In the genomic region with DNA sequence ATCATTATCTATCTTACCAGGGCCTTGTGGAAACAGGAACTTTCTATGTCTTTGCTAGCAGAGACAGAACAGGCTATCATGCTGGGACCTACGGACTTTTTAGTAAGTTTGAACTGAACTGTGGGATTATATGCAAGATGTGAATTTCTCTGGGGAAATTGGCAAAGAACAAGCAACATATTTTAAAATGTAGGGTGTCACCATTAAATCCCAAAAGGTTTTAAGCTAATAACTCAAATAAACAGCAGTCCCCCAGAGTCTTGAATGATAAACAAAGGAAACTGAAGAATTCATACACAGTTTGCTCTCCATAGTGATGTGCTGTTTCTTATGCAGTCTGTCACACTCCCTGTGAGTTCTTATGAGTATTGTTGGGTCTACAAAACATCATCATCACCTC, we compare ENCODE assay signal across 52 mouse cellular contexts. TPM values are rescaled to one million over a fixed set of nuclear protein-coding genes. Genes with fewer than 3 reads are reported as not detected.
"Had no signal": no experiment of that assay in that cellular context is flagged by ENCODE, and none has a peak within 500 bp of the region (broad histone marks: within the 10 kb centered on the region; RNA-seq: fewer than 3 reads in every experiment).

A gene (minus strand): TSS at position 101 of the 400 bp plus-strand sequence.

- H3K9me3 ChIP-seq: heart, embryonic 10.5 days; heart, embryonic 12.5 days; heart, embryonic 13.5 days; heart, embryonic 15.5 days; hindbrain, embryonic 10.5 days; hindbrain, embryonic 12.5 days; hindbrain, embryonic 13.5 days; hindbrain, embryonic 15.5 days; intestine, embryonic 15.5 days; kidney, embryonic 15.5 days had no signal

- H3K4me3 ChIP-seq: heart, embryonic 10.5 days; heart, embryonic 12.5 days; heart, embryonic 13.5 days; heart, embryonic 15.5 days; hindbrain, embryonic 10.5 days; hindbrain, embryonic 12.5 days; hindbrain, embryonic 13.5 days; hindbrain, embryonic 15.5 days; intestine, embryonic 15.5 days; kidney, embryonic 15.5 days; layer of hippocampus, adult 2 months; left cerebral cortex, adult 2 months had no signal

- H3K27me3 ChIP-seq: heart, embryonic 12.5 days; heart, embryonic 13.5 days; heart, embryonic 15.5 days; hindbrain, embryonic 12.5 days; hindbrain, embryonic 13.5 days; hindbrain, embryonic 15.5 days; intestine, embryonic 15.5 days; kidney, embryonic 15.5 days had no signal

- DNase-seq: heart, postnatal 10 days; heart, postnatal 14 days; heart, postnatal 36 days; heart, postnatal 4 days; kidney, adult 11 months; kidney, adult 18-20 months; kidney, adult 2 months; kidney, adult 8-10 months; kidney, adult 9 months; kidney, postnatal 10 days; kidney, postnatal 14 days; kidney, postnatal 25 days; kidney, postnatal 36 days; kidney, postnatal 4 days; layer of hippocampus, adult 9-11 months; layer of hippocampus, postnatal 36 days had no signal

- H3K9ac ChIP-seq: heart, embryonic 12.5 days; heart, embryonic 13.5 days; heart, embryonic 15.5 days; hindbrain, embryonic 12.5 days; hindbrain, embryonic 13.5 days; hindbrain, embryonic 14.5 days; hindbrain, embryonic 15.5 days; intestine, embryonic 15.5 days; kidney, embryonic 15.5 days had no signal

- ATAC-seq: hindbrain, embryonic 16.5 days; hindbrain, postnatal 0 days; inflammation-experienced regulatory T-cells, adult 6 months; intestine, embryonic 15.5 days; intestine, embryonic 16.5 days; intestine, postnatal 0 days had no signal

- H3K36me3 ChIP-seq: heart, embryonic 10.5 days; heart, embryonic 12.5 days; heart, embryonic 13.5 days; heart, embryonic 15.5 days; hindbrain, embryonic 10.5 days; hindbrain, embryonic 12.5 days; hindbrain, embryonic 13.5 days; hindbrain, embryonic 15.5 days; intestine, embryonic 15.5 days; kidney, embryonic 15.5 days had no signal

- H3K4me2 ChIP-seq: heart, embryonic 11.5 days; heart, embryonic 12.5 days; heart, embryonic 13.5 days; heart, embryonic 15.5 days; hindbrain, embryonic 12.5 days; hindbrain, embryonic 13.5 days; hindbrain, embryonic 14.5 days; hindbrain, embryonic 15.5 days; intestine, embryonic 15.5 days; kidney, embryonic 15.5 days had no signal

- H3K4me1 ChIP-seq: heart, embryonic 10.5 days; heart, embryonic 12.5 days; heart, embryonic 13.5 days; heart, embryonic 15.5 days; hindbrain, embryonic 10.5 days; hindbrain, embryonic 12.5 days; hindbrain, embryonic 13.5 days; hindbrain, embryonic 15.5 days; intestine, embryonic 15.5 days; kidney, embryonic 15.5 days had no signal

- H3K27ac ChIP-seq: heart, embryonic 10.5 days; heart, embryonic 13.5 days; heart, embryonic 15.5 days; hindbrain, embryonic 10.5 days; hindbrain, embryonic 12.5 days; hindbrain, embryonic 13.5 days; hindbrain, embryonic 14.5 days; hindbrain, embryonic 15.5 days; hindbrain, postnatal 0 days; intestine, embryonic 15.5 days; kidney, embryonic 15.5 days; kidney, postnatal 0 days; layer of hippocampus, adult 2 months; left cerebral cortex, adult 2 months had no signal

RNA-seq across cellular contexts. Expression of the gene that starts here (rescaled TPM):
- total RNA-seq: heart, postnatal 10 days; heart, postnatal 14 days; heart, postnatal 25 days; heart, postnatal 36 days; heart, postnatal 4 days; hematopoietic stem cell, adult 5-6 weeks; hindbrain, postnatal 0 days; layer of hippocampus, adult 18-20 months; layer of hippocampus, adult 2 months; layer of hippocampus, adult 8-10 months; layer of hippocampus, postnatal 10 days; layer of hippocampus, postnatal 14 days; layer of hippocampus, postnatal 25 days; layer of hippocampus, postnatal 36 days; left cerebral cortex, adult 18-20 months; left cerebral cortex, adult 2 months had no signal
- polyA plus RNA-seq: heart, embryonic 10.5 days; heart, embryonic 11.5 days; heart, embryonic 12.5 days; heart, embryonic 13.5 days; heart, embryonic 14.5 days; heart, embryonic 15.5 days; heart, embryonic 16.5 days; heart, postnatal 0 days; hindbrain, embryonic 10.5 days; hindbrain, embryonic 11.5 days; hindbrain, embryonic 12.5 days; hindbrain, embryonic 13.5 days; hindbrain, embryonic 14.5 days; hindbrain, embryonic 15.5 days; hindbrain, embryonic 16.5 days; hindbrain, postnatal 0 days; inflammation-experienced regulatory T-cells, adult 6 months; intestine, embryonic 14.5 days; intestine, embryonic 15.5 days; intestine, embryonic 16.5 days; intestine, postnatal 0 days; kidney, adult 2 months; kidney, embryonic 14.5 days; kidney, embryonic 15.5 days; kidney, embryonic 16.5 days; kidney, postnatal 0 days; large intestine, adult 2 months had no signal
